Mouse (Mus musculus) spleen, adult 2 months (tissue): ENCODE measurements around the gene Klhl7.

ENCODE experiments used
- CTCF ChIP-seq: fragments of 200-500 bp; IDR thresholded peaks from 2 replicates; pipeline ENCODE4 v1.5.1; 2011; ENCODE audit warnings: mild to moderate bottlenecking, inconsistent platforms; ENCODE audit not compliant: insufficient read depth, insufficient read length, insufficient replicate concordance; ENCODE audit errors: extremely low read depth
- POLR2A ChIP-seq: fragments of 200-500 bp; IDR thresholded peaks from 2 replicates; pipeline ENCODE4 v1.6.1; 2011; ENCODE audit warnings: low read depth, low read length, inconsistent platforms

DNA sequence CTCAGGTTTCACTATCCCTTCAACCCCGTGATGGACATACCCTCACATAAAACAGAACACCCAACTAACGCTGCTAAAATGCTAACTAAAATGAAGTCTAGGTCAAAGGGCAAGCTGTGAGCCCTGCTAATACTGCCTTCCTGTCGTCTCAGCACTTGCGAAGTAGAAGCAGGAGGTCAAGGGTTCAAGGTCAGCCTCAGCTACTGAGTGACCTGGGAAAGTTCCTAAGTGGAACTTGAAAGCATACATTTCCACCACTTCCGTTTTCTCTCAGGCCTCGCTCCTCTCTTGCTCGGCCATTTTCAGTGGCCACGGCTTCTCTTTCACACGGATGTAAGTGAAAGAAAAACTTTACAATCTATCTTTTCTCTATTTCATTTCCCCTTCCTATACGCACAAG is 107.6 kb downstream of the Klhl7 start:
- TF ChIP-seq POLR2A (no peak), CTCF (no peak)
